Mouse (Mus musculus): ENCODE results near the gene Fez2. TPM values are rescaled to one million over a fixed set of nuclear protein-coding genes. Genes with fewer than 3 reads are reported as not detected.

Fez2 gene
- 20.2 TPM for polyA plus RNA-seq (2017; shearing (Covaris generic))

DNA sequence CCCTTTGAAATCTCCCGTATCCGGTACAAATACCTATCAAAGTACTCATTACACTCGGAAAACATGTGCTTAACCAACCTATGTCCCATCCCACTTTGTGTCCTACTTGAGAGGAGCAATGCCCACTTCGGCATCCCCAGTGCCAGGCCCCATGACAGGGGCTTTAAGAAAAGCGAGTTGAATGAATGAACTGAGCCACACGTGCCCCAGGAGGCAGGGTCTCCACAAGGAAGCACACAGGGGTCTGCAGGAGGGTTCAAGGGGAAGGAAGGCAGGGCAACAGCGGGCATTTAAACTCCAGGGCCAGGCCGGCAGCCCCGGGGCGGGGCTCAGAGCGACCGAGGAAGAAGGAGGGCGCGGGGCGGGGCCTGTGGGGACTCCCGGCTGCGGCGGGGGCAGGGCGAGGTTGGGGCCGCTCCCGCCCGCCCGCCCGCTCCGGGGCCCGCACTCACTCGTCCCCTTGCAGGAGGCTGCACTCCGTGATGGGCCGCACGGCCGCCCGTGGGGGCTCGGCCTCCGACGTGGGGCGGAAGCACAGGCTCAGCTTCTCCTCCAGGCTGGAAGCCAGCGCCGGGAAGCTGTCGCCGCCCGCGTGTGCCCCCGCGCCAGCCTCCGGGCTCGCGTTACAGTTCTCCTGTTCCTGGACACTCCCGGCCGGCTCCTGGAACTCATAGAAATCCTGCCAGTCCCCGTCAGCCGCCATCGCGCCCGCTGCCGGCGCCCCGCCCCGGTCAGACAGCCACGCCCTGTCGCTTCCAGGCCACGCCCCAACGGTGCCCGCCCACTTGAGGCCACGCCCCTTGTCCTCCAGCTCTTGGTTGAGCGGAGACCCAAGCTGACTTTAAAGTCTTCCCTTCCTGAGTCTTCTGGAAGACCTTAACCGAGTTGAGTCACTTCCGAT, at the start of gene Fez2:
Fez2 (minus strand) TSS at position 772 of the 901 bp plus-strand sequence.

Other genes with a start within 250 kb of the Fez2 start
- gene Crim1, start 217.9 kb downstream of the Fez2 start, polyA plus RNA-seq (2017; shearing (Covaris generic)): 51.0 TPM
- not detected for gene Vit, start 89.9 kb upstream of the Fez2 start, polyA plus RNA-seq (2017; shearing (Covaris generic))